Mouse (Mus musculus): Measurements from ENCODE around the gene Snrnp27.

Snrnp27 gene

DNA sequence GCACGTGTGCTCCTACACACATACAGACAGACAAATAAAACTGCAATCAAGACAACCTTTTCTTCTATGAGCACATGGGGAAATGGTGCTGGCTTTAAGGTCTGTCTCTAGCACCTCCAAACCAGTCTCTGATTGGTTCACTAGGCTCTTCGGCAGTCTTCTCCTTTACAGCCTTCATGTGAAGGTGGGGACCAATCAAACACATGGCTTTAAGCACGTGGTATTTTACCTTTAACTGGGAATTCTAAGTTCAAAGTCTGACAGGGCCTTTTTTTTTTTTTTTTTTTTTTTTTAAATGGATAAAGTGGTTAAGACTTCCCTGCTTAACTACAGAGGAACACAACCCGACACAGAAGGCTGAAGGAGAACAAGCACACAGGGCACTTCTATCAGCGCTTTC lies 19.2 kb downstream of the Snrnp27 start:
- DNase-seq (ENCODE audit: low spot score) = no peak

DNA sequence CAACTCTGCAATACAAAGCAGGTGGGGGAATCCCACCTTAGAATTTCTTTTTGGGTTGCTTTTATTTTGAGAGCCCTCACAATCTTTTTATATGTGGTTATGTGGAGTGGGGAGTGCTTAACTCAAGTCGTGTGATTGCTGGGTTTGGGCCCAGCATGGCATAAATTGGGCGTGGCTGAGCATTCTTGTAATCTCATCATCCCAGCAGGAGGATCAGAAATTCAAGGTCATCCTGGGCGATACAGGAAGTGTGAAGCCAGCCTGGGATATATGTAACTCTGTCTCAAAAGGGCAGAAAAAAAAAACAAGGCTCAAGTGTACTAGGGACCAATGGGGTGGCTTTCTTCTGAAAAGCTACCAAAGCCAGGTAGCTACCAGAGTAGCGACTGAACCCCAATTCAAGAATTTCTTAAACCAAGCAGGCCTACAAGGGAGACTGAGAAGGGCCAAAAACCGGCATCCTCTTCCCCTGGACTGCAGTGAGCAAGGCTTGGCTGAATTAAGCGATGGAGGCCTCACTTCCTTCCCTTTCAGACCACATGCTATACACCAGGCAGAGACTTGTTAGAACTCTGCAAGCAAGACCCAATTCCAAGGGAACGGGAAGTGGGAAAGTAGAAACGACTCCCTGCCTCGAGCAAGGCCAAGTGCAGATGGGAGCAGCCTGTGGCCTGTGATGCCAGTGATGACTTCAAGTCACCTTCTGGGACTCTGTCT lies 24.0 kb downstream of the Snrnp27 start:
- no peak for DNase-seq (ENCODE audit: low spot score)

DNA sequence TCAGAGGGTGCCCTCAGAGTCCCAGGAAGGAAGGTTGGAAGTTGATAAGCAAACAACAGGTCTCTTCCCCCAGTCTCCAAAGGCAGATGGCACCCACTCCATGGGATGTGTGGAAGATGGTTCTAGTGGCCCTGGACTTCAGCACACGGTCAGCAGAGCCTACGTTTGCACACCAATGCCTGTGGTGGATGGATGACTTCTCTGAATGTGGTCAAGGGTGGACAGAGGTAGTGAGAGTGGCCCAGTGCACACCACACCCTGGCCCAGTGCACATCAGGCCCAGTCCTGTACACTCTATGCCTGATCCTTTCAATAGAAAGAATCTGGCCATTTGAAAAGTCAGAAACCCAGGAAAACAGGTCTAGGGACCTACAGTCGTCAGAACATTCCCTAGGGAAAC lies 25.8 kb downstream of the Snrnp27 start:
- DNase-seq (ENCODE audit: low spot score) = no peak

DNA sequence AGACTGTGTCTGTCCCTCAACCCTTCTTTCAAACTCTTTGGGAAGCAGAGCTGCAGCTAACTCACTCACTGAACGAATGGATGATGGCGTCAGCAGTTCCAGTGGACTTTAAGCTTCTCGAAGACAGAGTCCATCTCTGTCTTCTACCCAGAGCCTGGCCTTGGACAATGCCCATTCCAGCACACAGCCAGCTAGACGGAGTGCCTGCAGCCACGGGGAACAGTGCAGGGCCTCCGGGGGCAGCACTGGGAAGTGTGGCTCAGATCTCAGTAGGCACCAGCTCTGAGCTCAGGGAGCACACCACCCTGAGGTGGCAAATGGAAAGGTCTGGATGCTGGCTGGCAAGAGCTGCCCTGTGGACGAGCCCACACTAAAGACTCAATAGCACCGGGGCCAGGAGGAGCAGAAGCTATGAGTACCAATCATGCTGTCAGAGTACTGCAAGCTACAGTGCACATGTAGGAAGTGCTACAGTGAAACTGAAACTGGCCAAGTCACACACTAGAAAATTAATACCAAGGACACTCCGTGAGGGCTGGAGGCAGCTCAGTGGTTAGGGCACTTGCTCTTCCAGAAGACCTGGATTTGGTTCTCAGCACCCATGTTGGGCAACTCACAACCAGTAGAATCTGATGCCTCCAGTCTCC lies 29.9 kb downstream of the Snrnp27 start:
- DNase-seq (ENCODE audit: low spot score) = no peak

DNA sequence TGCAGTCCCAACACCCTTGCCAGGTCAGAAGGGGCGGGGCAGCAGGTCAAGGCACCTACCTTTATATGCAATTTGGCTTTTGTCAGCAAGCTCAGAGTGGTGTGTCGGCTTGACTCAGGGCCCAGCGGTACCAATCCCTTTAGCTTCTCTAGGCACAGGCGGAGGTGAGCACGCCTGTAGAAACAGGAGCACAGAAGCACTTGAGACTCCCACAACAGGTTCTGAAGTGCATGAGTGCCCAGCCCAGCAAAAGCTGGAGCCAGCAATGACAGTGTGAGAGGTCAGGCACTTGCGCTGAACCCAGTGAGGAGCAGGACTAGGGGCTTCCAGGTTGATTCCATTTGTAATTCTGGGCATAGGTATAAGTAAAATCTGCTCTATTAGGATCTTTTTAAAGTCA lies 31.3 kb downstream of the Snrnp27 start:
- DNase-seq (ENCODE audit: low spot score) = no peak

DNA sequence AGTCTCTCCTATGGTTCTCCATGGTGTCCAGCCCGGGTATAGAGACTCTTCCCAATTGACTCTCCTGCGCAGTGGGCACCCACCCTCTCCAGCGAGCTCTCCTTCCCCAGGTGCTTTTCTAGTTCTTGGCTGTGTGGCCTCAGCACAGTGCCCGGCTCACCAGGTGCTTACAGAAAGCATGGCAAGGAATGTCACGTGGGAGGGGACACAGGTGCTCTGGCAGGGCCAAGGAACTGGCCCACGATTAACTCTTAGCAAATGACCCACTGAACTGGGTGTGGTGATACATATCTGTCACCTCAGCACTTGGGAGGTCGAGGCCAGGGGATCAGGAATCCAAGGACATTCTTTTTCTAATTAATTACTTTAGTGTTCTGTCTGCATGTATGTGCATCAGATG lies 38.2 kb downstream of the Snrnp27 start:
- DNase-seq (ENCODE audit: low spot score) = no peak

DNA sequence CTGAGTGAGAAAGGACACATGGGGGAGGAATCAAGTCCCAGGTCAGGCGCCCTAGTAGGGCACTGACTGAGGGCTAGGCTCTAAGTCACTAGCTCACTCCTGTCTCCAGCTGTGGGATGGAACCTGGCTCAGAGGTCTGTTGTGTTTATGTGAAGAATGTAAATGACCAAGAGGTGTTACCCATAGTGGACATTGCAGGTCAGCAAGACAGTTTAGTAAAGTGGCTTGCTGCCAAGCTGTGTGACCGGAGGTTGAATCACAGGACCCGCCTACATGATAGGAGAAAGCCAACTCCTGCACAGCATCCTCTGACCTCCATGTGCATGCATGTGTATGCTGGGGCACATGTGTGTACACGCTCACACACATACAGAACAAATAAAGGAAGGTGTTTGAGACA lies 38.8 kb downstream of the Snrnp27 start:
- DNase-seq (ENCODE audit: low spot score) = no peak

DNA sequence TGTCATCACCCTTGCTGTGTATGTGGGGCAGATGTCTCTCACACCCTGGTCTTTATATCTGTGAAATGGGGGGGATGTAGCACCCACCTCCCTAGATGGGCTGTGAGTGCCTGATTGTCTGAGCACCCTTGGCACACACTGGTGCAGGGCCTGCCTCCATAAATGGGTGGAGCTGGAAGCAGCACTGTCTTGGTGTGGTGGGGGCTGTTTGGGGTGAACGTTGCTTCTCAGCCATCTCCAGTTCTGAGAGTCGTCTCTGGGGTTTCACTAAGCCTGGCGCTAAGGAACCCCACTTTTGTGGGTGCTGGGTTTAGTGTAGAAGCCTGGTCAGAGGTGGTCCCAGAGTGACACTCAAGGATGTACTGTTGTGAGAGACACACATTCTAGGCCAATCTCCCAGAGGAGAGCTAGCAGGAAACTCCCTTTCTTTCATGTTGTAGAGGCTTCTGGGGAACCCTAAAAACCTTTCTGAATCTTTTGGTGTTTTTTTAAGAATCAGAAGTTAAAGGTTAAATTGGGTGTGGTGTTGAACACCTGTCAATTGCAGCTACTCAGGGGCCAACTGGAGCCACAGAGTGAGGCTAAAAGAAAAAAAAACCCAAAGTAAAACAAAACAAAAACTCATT lies 39.4 kb downstream of the Snrnp27 start:
- DNase-seq (ENCODE audit: low spot score) = no peak

DNA sequence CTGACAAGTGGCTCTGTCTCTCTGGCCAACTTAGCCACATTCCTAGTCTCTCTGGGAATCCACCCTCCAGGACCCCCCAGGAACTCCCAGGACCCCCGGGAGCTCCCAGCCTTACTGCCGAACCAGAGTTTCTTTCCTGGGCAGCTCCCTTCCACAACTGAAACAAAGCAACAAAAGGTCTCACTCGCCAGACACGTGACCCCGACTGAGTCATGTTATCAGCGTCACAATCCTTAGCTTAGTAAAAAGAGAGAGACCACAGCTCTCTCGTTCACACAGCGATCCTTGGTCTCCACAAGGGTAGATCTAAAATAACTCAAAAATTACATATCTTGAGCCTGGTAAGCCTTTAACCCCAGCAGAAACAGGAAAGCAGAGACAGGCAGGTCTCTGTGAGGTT lies 42.6 kb downstream of the Snrnp27 start:
- DNase-seq (ENCODE audit: low spot score) = no peak

DNA sequence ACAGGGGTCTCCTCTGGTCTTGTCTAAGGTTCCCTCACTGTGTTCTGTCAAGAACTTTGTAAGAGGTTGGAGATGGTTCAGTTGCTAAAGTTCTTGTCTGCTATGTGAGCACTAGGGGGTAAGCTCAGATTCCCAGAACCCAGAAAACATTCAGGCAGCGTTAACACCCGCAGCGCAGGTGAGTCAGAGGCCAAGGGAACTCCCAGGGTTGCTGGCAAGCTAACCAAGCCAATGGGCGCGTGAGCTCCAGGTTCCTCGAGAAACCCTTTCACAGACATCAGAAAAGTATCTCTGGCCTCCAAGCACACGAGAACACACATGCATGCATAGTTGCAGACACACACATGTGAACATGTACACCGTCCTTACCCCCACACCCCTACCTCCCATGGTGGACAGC lies 43.5 kb downstream of the Snrnp27 start:
- DNase-seq (ENCODE audit: low spot score) = no peak

DNA sequence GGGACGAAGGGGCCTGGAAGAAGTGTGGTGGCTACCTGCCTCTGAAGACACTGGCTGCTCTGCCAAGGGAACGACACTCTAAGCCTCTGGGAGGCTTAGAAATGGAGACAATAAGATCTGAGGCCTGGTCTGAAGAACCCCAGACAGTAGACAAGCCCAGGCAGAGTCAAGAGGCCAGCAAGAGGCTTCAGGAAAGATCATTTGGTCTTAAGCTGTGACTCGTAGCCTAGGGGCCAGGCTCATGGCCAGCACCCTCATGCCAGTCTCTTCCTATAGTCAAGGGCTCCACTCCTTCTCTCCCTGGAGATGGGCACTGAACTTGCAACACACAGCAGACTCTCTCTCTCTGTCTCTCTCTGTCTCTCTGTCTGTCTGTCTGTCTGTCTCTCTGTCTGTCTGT lies 44.2 kb downstream of the Snrnp27 start:
- DNase-seq (ENCODE audit: low spot score) = no peak

DNA sequence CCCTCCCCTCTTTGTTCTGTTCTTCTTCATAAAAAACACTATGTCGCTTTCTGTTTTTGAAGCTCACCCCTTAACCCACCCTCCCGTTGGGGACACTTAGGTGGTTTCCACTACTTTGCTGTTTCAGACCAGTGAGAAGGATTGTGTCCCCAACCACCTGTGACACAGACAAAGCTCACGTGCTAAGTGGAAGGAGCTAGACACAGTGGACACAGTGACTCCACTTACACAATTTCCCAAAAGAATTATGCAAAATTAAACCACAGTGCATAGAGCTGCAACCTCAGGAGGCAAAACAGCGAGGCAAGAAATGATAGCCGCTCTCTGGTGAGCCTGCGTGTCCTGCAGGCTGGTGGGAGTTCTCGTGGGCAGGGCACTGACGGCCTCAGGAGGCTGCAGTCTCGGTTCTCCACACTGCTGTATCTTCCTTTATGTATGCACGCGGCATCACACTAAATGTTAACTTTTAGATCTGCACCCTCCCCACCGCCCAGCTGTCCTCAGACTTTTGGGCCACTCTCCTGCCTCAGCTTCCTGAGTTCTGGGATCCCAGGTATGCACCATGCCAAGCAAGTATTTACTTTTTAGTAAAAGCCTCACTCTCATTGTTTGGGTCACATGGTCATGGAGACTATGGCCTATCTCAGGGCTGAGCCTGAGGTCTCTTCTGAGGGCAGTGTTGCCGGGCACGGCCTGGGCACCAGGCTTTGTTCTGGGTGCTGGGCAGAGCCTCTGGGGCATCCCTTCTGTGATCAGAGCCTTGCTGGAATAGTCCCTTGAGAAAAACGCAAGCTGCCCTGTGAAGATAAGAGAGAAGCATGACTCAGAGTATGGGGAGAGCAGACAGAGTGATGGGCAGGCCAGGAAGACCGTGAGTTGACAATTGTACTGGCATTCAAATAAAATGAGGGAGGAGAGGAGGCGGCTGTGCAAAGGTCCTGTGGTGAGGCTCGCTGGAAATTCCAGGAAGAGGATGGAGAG lies 44.9 kb downstream of the Snrnp27 start:
- DNase-seq (ENCODE audit: low spot score) = no peak

DNA sequence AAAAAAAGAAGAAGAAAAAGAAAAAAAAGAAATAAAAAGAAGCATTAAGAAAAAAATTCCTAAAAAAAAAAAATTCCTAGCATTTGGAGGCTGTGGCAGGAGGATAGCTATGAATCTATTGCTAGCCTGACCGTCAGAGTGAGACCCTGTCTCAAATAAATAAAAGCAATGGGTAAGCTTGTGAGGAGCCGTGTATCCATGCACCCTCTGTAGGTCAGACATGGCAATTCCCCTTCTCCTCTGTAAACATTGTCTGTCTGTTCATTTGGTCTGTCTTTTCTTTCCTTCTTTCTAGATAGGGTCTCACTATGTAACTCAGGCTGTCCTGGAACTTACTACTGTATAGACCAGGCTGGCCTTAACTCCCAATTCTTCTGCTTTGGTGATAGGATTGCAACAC lies 45.9 kb downstream of the Snrnp27 start:
- no peak for DNase-seq (ENCODE audit: low spot score)

DNA sequence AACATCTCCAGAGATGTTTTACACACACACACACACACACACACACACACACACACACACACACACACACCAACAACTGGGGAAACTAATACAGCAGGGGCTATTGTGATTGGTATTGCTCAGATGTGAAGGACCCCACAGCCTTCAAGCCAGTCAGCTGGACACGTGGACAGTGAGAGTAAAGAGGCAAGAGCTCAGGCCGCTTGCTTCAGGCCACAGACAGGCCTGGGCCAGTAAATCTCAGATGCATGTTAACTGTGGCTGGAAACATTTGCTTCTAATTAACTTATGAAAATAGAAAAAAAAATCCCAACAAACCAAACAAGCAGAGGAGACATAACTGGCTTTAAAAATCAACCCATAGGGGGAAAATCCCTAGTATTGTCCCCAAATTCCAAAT lies 46.5 kb downstream of the Snrnp27 start:
- no peak for DNase-seq (ENCODE audit: low spot score)

DNA sequence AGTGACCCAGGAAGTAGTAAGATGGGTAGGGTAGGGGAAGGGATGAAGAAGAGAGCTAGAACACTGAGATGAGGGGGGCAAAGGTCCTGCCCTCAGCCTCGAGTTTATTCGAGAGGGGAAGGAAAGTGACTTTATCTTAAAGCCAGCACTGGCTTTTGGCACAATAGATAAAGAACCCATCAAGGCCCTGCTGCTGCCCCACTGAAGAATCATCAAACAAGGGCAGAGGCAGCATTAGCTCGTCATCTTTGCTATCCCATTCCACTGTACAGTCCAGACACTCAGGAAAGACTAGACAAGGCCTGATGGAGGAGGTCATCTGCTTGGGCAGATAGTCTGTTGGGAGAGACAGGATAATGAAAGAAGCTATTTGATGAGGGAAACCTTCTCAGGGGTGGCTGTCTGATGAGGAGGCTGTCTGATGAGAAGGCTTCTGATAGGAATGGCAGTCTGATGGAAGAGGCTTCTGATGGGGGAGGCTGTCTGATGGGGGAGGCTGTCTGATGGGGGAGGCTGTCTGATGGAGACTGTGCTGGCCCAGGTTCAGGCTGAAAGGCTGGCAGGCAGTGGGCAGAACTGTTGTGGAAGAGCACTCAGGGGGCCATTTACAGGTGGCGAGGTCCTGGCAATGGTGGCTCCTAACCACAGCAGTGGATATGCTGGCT lies 47.0 kb downstream of the Snrnp27 start:
- DNase-seq (ENCODE audit: low spot score) = no peak

DNA sequence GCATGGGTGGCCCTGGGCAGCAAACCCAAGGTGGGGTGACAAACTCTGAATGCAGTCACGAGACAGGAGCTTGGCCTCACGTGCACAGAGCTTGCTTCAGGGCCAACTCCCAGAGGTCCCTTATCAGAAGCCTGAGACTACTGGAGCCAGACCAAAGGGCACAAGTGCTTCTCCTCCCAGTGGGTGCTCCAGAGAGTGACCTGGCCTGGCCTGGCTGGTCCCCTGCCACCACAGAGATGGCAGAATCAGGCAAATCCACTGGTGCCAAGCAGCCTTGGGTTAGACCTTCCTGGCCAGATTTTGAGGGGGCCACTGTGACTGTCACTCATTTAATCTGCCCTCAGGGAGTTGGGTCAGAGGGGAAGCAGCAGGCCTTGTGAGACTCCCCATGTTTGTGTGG lies 47.8 kb downstream of the Snrnp27 start:
- peak; percentile 19 for DNase-seq (ENCODE audit: low spot score)

DNA sequence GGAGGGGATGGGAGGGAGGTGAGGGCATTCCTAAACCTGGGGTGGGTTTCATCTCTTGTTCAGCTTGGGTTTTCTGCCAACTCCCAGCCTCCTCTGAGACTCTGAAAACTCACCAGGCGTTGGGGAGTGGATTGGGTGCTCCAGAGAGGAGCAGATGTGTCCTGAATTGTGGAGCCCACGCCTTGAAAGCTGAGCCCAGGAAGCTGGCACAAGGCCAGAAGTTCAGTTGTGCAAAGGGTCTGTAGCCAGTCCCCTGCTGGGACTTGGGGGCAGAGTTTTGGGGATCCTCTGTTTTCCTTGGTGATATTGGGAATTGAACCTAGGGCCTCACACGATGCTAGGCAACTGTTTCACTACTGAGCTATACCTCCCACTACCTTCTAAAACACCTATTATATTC lies 54.2 kb downstream of the Snrnp27 start:
- no peak for DNase-seq (ENCODE audit: low spot score)

DNA sequence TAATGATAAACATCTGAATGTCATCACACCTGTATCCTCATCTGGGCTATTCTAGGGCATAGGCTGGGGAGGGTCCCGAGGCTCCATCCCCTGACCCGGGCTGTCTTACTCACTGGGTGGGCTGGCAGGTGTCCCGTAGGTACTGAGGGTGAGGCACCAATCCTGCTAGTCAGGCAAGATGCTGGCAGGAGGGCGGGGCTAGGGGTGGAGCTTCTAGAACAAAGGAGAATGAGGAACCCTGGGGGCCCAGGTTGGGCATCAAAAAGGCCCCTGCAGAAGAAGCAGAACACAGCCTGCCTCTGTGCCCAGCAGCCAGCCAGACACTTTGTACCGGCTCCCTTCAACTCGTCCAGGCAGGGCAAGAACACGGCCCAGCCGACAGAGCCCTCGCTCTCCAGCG lies 56.4 kb downstream of the Snrnp27 start, which contains the start of gene Asprv1:
Gene Asprv1 (plus strand): TSS at position 219 of the 400 bp plus-strand sequence.
- no peak for DNase-seq (ENCODE audit: low spot score)
